Mouse (Mus musculus) cerebellum, adult 2 months (tissue): ENCODE measurements at regions not wholly inside any gene's neighbourhood (a gene's known extent, or its start where the extent isn't known, plus 50 kb on each side); places are given as distances from the start of the nearest gene placed in this dataset.

Experiments
- CTCF ChIP-seq: fragments of 200-500 bp; IDR thresholded peaks from 2 replicates; pipeline ENCODE4 v1.5.1; 2011; ENCODE audit warnings: low read depth, mild to moderate bottlenecking, control low read depth, low read length, moderate library complexity, borderline replicate concordance; ENCODE audit not compliant: insufficient read depth
- POLR2A ChIP-seq: fragments of 200-500 bp; IDR thresholded peaks from 2 replicates; pipeline ENCODE4 v1.6.1; 2011; ENCODE audit warnings: low read length, control low read depth, borderline replicate concordance; ENCODE audit not compliant: insufficient read depth

- no peak for TF ChIP-seq POLR2A
- TF ChIP-seq CTCF = no peak
Observed at GRCm38 (mm10) chr19:44626261-44626660, 63.6 kb downstream of the Hif1an start.
